Mouse (Mus musculus) cerebellum, postnatal 4 days (tissue): ENCODE results near the gene Mesp1.

Experiments used
- DNase-seq, 2 experiments: peaks; one replicate each; pipeline ENCODE4 v3.0.0; 2022; ENCODE audit warnings: low spot score in 2 of 2, mixed read lengths in 1 of 2

The Mesp1 gene

DNA sequence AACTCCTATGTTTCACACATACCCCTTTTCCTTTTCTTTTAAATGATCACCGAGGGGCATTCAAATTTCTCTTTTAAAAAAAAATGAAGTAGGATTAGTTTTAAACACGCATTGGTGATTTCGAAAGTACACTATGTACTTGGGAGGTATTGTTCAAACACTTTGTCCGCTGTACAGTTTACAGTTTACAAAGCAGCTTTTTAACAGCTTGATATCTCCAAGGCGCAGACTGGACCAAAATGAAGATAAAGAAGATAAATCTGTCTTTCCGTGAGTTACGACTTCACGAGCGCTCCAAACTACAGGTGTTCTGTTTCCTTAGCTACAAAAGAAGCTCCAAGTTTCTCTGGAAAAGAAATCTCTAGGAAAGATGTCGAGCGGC is 51.3 kb downstream of the Mesp1 start:
- no peak for DNase-seq
